Mouse (Mus musculus): ENCODE results near the gene Ric1. TPM values are rescaled to one million over a fixed set of nuclear protein-coding genes. Genes with fewer than 3 reads are reported as not detected.

Ric1 gene
- total RNA-seq, 2 experiments from 2014 or later = 24.4 to 27.3 TPM

- no peak for DNase-seq
- Histone ChIP-seq H3K27ac (no peak overlapping the region), H3K4me3 (no peak overlapping the region)
- no peak for TF ChIP-seq CTCF (IDR thresholded peaks at IDR 0.05)
- intact Hi-C loops (cut with DNase I) = no loop called here
Observed at GRCm38 (mm10) chr19:29486545-29487206, 35.4 kb upstream of the Ric1 start.

DNA sequence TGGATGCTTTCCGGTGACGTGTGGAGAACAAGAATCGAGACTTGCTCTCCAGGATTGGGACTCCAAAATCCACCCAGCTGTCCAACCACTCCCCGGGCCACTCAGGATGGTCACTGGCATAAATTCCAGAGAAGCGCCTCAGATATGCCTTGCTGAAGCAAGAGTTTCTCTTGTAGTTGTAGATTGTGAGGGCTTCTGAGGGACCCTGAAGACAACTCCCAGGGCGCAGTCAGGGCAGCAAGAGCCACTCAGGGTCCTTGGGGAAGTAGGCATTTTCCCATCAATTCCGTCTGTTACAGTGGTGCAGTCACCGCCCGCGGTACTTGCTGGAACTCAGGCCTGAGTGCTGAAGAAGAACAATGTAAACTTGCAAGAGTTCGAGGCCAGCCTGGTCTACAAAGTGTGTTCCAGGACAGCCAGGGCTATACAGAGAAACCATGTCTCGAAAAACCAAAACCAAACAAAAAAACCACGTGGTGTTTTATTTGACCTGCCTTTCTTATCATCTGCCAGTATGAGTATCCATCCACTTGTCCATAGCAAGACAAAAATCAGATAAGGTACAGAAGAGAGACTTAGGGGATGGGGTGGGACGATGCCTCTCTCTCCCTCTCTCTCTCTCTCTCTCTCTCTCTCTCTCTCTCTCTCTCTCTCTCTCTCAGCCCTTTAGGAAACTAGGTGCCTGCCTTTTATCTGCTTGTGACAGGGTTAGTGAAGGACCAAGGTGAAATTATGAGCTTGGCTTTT lies 34.6 kb upstream of the Ric1 start:
- intact Hi-C loops (cut with DNase I) = no loop called here
- no peak overlapping the region for H3K4me3 ChIP-seq
- H3K27ac ChIP-seq = peak overlapping the region; percentile 12; the same call in 1 of the 2 replicates
- DNase-seq = no peak
- TF ChIP-seq CTCF (IDR thresholded peaks at IDR 0.05) = no peak

DNA sequence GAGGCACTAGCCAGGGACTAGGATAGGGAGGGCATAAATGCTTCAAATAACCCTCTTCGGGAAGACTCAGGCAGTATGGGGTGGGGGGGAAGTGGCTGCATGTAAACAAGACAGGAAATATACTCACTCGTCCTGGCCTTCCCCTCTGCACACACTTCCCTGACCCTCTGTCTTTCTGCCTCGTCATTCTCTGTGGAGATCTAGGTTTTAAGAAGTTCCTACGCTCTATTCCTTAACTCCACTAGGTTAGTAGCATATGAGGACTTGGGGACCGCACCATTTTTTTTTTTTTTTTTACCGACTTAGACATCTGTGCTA lies 34.0 kb upstream of the Ric1 start:
- TF ChIP-seq CTCF (IDR thresholded peaks at IDR 0.05) = no peak
- Histone ChIP-seq H3K4me3 (no peak overlapping the region), H3K27ac (0 out of 2 replicates have a peak overlapping the region, but pooled peaks have one; percentile 20)
- no peak for DNase-seq
- intact Hi-C loops (cut with DNase I) = no loop called here

GRCm38 (mm10) chr19:29488420-29488819 lies 33.7 kb upstream of the Ric1 start:
- TF ChIP-seq CTCF (IDR thresholded peaks at IDR 0.05) = no peak
- intact Hi-C loops (cut with DNase I) = no loop called here
- 0 out of 2 replicates have a peak overlapping the region, but pooled peaks have one; percentile 20 for H3K27ac ChIP-seq
- no peak overlapping the region for H3K4me3 ChIP-seq
- DNase-seq = no peak

- no peak for TF ChIP-seq CTCF (IDR thresholded peaks at IDR 0.05)
Observed at GRCm38 (mm10) chr19:29489785-29490284, 32.2 kb upstream of the Ric1 start.

DNA sequence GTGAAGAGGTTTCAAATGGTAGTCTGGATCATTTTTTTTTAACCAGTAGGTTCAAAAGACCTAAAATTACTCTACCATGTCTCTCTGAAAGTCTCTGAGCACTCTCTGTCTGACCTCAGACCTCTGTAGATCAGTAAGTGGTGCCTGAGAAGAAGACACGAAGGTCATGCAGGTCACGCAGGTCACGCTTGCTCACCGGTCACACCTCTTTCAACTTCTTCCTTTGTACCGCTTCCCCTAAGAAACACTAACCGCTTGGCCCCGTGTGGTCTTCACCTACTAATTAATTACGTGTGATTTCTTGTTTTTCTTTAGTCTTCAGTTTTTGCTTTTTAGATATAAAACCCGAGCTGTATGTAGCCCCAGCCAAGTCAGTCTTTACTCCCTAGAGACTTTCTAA lies 30.6 kb upstream of the Ric1 start:
- Histone ChIP-seq H3K27ac (no peak overlapping the region), H3K4me3 (no peak overlapping the region)
- no peak for DNase-seq
- intact Hi-C loops (cut with DNase I) = no loop called here
- TF ChIP-seq CTCF (IDR thresholded peaks at IDR 0.05) = no peak

More at GRCm38 (mm10) chr19:29489785-29490284, 32.2 kb upstream of the Ric1 start:
- no peak overlapping the region for H3K4me3 ChIP-seq
- no peak overlapping the region for H3K27ac ChIP-seq
- no peak for DNase-seq
- intact Hi-C loops (cut with DNase I) = no loop called here

- Histone ChIP-seq H3K4me3 (no peak overlapping the region), H3K27ac (no peak overlapping the region)
- TF ChIP-seq CTCF (IDR thresholded peaks at IDR 0.05) = no peak
- DNase-seq = no peak
- intact Hi-C loops (cut with DNase I) = no loop called here
Observed at GRCm38 (mm10) chr19:29494454-29494853, 27.6 kb upstream of the Ric1 start.

GRCm38 (mm10) chr19:29496001-29496597 lies 26.0 kb upstream of the Ric1 start:
- intact Hi-C loops (cut with DNase I) = no loop called here

DNA sequence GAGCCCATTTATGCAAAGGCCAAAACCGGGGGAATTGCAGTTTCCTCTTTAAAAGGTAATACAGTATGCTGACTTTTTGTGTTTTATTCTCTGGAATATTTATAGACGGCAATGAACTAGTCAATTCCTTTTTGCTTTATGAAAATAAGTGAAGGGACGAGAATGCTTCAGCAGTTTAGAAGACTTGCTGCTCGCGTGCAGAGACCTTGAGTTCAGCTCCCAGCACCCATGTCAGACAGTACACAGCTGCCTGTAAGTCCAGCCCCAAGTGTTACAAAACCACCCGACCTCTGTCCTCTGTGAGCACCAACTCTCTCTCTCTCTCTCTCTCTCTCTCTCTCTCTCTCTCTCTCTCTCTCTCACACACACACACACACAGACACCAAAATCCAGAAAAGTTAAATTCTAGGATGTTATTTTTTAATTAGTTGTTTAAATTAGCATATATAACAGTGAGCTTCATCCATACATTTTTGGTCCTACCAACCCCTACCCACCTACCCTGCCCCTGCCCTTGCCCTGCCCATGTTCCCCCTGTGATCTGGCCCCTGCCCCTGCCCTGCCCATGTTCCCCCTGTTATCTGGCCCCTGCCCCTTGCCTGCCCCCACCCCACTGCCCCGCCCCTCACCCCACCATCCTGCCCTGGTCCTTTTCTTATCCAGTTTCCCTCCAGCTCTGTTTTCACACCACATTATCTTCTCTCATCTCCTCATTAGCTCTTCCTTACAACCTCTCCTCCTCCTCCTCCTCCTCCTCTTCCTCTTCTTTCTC lies 25.1 kb upstream of the Ric1 start:
- Histone ChIP-seq H3K27ac (no peak overlapping the region), H3K4me3 (no peak overlapping the region)
- intact Hi-C loops (cut with DNase I) = no loop called here
- DNase-seq = no peak
- TF ChIP-seq CTCF (IDR thresholded peaks at IDR 0.05) = no peak

More at GRCm38 (mm10) chr19:29496001-29496597, 26.0 kb upstream of the Ric1 start:
- no peak overlapping the region for H3K4me3 ChIP-seq
- H3K27ac ChIP-seq = no peak overlapping the region
- no peak for DNase-seq
- TF ChIP-seq CTCF (IDR thresholded peaks at IDR 0.05) = no peak

- intact Hi-C loops (cut with DNase I) = no loop called here
- TF ChIP-seq CTCF (IDR thresholded peaks at IDR 0.05) = no peak
- no peak for DNase-seq
- Histone ChIP-seq H3K27ac (no peak overlapping the region), H3K4me3 (no peak overlapping the region)
Observed at GRCm38 (mm10) chr19:29497874-29498273, 24.2 kb upstream of the Ric1 start.

DNA sequence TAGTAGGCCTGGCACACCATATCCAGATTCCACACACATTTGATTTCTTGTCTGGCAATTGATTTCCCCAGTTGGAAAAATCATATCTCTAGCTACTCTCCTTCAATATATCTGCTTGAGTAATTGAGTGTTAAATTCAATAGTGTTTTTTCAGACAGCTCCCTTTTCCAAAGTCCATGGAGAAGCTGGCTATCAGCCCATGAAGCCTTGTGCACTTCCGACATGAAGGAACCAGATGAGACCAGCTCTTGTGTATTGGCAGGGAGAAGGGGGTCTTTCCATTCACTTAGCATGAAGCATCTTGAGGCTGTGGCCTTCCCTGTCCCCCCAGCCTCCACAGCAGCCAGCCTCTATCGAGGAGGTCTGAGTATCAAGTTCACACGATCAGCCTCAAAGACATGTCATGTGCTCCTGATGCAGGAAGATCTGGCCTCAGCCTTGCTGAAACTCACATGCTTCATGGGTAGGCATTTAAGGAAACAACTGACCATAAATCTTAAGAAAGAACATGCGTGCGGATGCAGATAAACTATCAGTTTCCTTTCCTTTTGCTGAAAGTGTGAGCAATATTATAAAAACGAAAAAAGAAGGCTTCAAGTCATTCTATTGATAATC lies 23.1 kb upstream of the Ric1 start:
- Histone ChIP-seq H3K4me3 (no peak overlapping the region), H3K27ac (no peak overlapping the region; the same call in 1 of the 2 replicates)
- intact Hi-C loops (cut with DNase I) = no loop called here
- no peak for DNase-seq
- no peak for TF ChIP-seq CTCF (IDR thresholded peaks at IDR 0.05)

- DNase-seq = no peak
- TF ChIP-seq CTCF (IDR thresholded peaks at IDR 0.05) = no peak
- Histone ChIP-seq H3K4me3 (no peak overlapping the region), H3K27ac (no peak overlapping the region)
- intact Hi-C loops (cut with DNase I) = loop anchor here (2.0 to 10.0 kb wide), 4 partner anchors 62 to 724 kb away; no protein-coding TSS in a partner anchor
Observed at GRCm38 (mm10) chr19:29500333-29500732, 21.7 kb upstream of the Ric1 start.

Measured in gastrocnemius, adult 2 months (tissue).